Mouse (Mus musculus): ENCODE results near the gene Cd300a.

Cd300a gene

GRCm38 (mm10) chr11:114867361-114868235 is 22.2 kb upstream of the Cd300a start:
- DNase-seq: no peak

GRCm38 (mm10) chr11:114868280-114868679 is 21.6 kb upstream of the Cd300a start:
- no peak for DNase-seq

GRCm38 (mm10) chr11:114869787-114870186 is 20.1 kb upstream of the Cd300a start:
- DNase-seq: no peak

GRCm38 (mm10) chr11:114871540-114871939 is 18.3 kb upstream of the Cd300a start:
- DNase-seq: no peak

GRCm38 (mm10) chr11:114873022-114873817 is 16.6 kb upstream of the Cd300a start:
- peak; percentile 78 for DNase-seq

- no peak for DNase-seq
Observed at GRCm38 (mm10) chr11:114874226-114875145, 15.4 kb upstream of the Cd300a start.

- DNase-seq: no peak
Observed at GRCm38 (mm10) chr11:114875301-114875801, 14.5 kb upstream of the Cd300a start.

- peak; percentile 45 for DNase-seq
Observed at GRCm38 (mm10) chr11:114876176-114876575, 13.7 kb upstream of the Cd300a start.

- no peak for DNase-seq
Observed at GRCm38 (mm10) chr11:114876621-114877020, 13.2 kb upstream of the Cd300a start.

- peak; percentile 53 for DNase-seq
Observed at GRCm38 (mm10) chr11:114877145-114877544, 12.7 kb upstream of the Cd300a start.

- no peak for DNase-seq
Observed at GRCm38 (mm10) chr11:114879666-114880065, 10.2 kb upstream of the Cd300a start.

GRCm38 (mm10) chr11:114880185-114880584 is 9.7 kb upstream of the Cd300a start:
- no peak for DNase-seq

GRCm38 (mm10) chr11:114880589-114880988 is 9.3 kb upstream of the Cd300a start:
- peak; percentile 73 for DNase-seq

GRCm38 (mm10) chr11:114883251-114883789 is 6.5 kb upstream of the Cd300a start:
- DNase-seq: no peak

- DNase-seq: no peak
Observed at GRCm38 (mm10) chr11:114884380-114885100, 5.3 kb upstream of the Cd300a start.

- DNase-seq: no peak
Observed at GRCm38 (mm10) chr11:114890542-114890941, 701 bp downstream of the Cd300a start.

- DNase-seq: no peak
Observed at GRCm38 (mm10) chr11:114896085-114896484, 6.2 kb downstream of the Cd300a start.

GRCm38 (mm10) chr11:114898026-114898425 is 8.2 kb downstream of the Cd300a start:
- no peak for DNase-seq

GRCm38 (mm10) chr11:114903224-114903623 is 13.4 kb downstream of the Cd300a start:
- no peak for DNase-seq

- no peak for DNase-seq
Observed at GRCm38 (mm10) chr11:114907567-114907966, 17.7 kb downstream of the Cd300a start.

GRCm38 (mm10) chr11:114908086-114908485 is 18.2 kb downstream of the Cd300a start:
- no peak for DNase-seq

Measured in thymus, postnatal 4 days (tissue).